Mouse (Mus musculus): ENCODE results near the gene Stat3. TPM values are rescaled to one million over a fixed set of nuclear protein-coding genes. Genes with fewer than 3 reads are reported as not detected.

Gene Stat3
- polyA plus RNA-seq, 1 experiment, result 65.1 TPM

DNA sequence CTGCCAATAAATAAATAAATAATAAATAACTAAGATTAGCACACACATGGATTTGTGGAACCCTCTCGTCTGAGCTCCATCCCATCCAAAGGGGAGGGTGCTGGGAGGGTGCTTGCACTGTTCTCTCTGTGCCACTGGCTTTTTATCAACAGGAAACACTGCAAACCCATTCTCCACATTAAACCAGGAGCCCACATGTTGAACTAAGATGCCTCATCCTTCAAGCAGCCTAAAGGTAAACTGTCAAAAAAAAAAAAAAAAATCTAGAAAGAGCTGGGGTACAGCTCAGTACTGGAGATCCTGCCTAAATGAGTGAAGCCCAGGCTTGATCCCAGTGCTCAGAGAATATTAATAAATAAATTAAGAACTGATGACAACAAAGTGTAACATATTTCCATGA lies 33.4 kb downstream of the Stat3 start:
- Histone ChIP-seq H3K27me3 (ENCODE audit: control insufficient read depth, insufficient read depth, low read length) (no peaks in the 10 kb centered on the region), H3K36me3 (ENCODE audit: control insufficient read depth, insufficient read depth, low read length) (peaks cover 56% of the 10 kb centered on the region), H3K4me1 (ENCODE audit: control insufficient read depth, insufficient read depth, insufficient read length) (no peaks in the 10 kb centered on the region), H3K27ac (ENCODE audit: insufficient read depth, low read length) (no peak overlapping the region), H3K4me3 (ENCODE audit: extremely low read depth, insufficient read depth, insufficient read length) (no peak overlapping the region)
- TF ChIP-seq POLR2A (IDR thresholded peaks at IDR 0.05; ENCODE audit: low read depth, low read length), result no peak
- TF ChIP-seq CTCF (IDR thresholded peaks at IDR 0.05; ENCODE audit: extremely low read depth, insufficient read depth, insufficient read length, insufficient replicate concordance), result no peak
- 76% methylated on average over 1 of the region's 1 CpGs for WGBS
- no peak for DNase-seq (ENCODE audit: low read depth in 1 of 2, low spot score in 2 of 2)

DNA sequence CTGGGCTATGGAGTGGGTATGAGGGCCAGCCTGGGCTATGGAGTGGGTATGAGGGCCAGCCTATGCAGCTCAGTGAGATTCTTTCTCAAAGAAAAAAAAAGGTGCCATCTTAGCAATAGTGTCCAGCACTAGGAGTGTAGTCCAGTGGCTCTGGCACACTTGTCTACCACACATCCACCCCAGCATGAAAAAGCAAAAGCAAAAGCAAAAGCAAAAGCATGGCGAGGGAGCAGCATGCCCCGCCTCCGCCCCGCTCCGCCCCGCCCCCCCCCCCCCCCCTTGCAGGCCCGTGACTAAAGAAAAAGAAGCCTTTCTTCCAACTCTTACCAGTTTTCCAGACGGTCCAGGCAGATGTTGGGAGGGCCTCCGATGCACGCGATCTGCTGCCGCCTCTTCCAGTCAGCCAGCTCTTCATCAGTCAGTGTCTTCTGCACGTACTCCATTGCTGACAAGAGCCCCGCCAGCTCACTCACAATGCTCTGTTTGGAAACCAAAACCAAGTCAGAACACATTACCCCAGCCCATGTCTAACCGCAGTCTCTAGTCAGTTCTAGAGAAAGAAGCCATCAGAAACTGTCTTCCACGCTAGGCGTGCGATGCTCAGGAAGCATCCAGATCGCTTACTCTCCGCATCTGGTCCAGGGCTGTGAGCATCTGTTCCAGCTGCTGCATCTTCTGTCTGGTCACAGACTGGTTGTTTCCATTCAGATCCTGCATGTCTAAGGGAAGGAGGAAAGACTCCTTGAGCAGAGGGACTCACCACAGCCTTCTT lies 34.6 kb downstream of the Stat3 start:
- no peak for DNase-seq (ENCODE audit: low read depth in 1 of 2, low spot score in 2 of 2)
- TF ChIP-seq POLR2A (IDR thresholded peaks at IDR 0.05; ENCODE audit: low read depth, low read length), result no peak
- no peak for TF ChIP-seq CTCF (IDR thresholded peaks at IDR 0.05; ENCODE audit: extremely low read depth, insufficient read depth, insufficient read length, insufficient replicate concordance)
- 84% methylated on average over 20 of the region's 20 CpGs for WGBS
- Histone ChIP-seq H3K36me3 (ENCODE audit: control insufficient read depth, insufficient read depth, low read length) (peaks cover 57% of the 10 kb centered on the region), H3K27me3 (ENCODE audit: control insufficient read depth, insufficient read depth, low read length) (no peaks in the 10 kb centered on the region), H3K4me1 (ENCODE audit: control insufficient read depth, insufficient read depth, insufficient read length) (no peaks in the 10 kb centered on the region), H3K27ac (ENCODE audit: insufficient read depth, low read length) (0 out of 2 replicates have a peak overlapping the region, but pooled peaks have one; percentile 3), H3K4me3 (ENCODE audit: extremely low read depth, insufficient read depth, insufficient read length) (no peak overlapping the region)

- WGBS, result 83% methylated on average over 16 of the region's 16 CpGs
- Histone ChIP-seq H3K27me3 (ENCODE audit: control insufficient read depth, insufficient read depth, low read length) (no peaks in the 10 kb centered on the region), H3K36me3 (ENCODE audit: control insufficient read depth, insufficient read depth, low read length) (peaks cover 45% of the 10 kb centered on the region)
These were observed 40.7 kb downstream of the Stat3 start for GRCm38 (mm10) chr11:100898441-100899199.

GRCm38 (mm10) chr11:100897294-100898231 lies 41.8 kb downstream of the Stat3 start:
- WGBS, result 58% methylated on average over 7 of the region's 7 CpGs
- Histone ChIP-seq H3K27me3 (ENCODE audit: control insufficient read depth, insufficient read depth, low read length) (no peaks in the 10 kb centered on the region), H3K4me3 (ENCODE audit: extremely low read depth, insufficient read depth, insufficient read length) (no peak overlapping the region), H3K27ac (ENCODE audit: insufficient read depth, low read length) (no peak overlapping the region), H3K36me3 (ENCODE audit: control insufficient read depth, insufficient read depth, low read length) (peaks cover 46% of the 10 kb centered on the region), H3K4me1 (ENCODE audit: control insufficient read depth, insufficient read depth, insufficient read length) (no peaks in the 10 kb centered on the region)
- DNase-seq (ENCODE audit: low read depth in 1 of 2, low spot score in 2 of 2), result no peak
- TF ChIP-seq CTCF (IDR thresholded peaks at IDR 0.05; ENCODE audit: extremely low read depth, insufficient read depth, insufficient read length, insufficient replicate concordance), result no peak
- TF ChIP-seq POLR2A (IDR thresholded peaks at IDR 0.05; ENCODE audit: low read depth, low read length), result no peak

More at GRCm38 (mm10) chr11:100898441-100899199, 40.7 kb downstream of the Stat3 start:
- no peak for TF ChIP-seq POLR2A (IDR thresholded peaks at IDR 0.05; ENCODE audit: low read depth, low read length)
- no peak for TF ChIP-seq CTCF (IDR thresholded peaks at IDR 0.05; ENCODE audit: extremely low read depth, insufficient read depth, insufficient read length, insufficient replicate concordance)
- no peak for DNase-seq (ENCODE audit: low read depth in 1 of 2, low spot score in 2 of 2)
- Histone ChIP-seq H3K27ac (ENCODE audit: insufficient read depth, low read length) (no peak overlapping the region), H3K4me3 (ENCODE audit: extremely low read depth, insufficient read depth, insufficient read length) (no peak overlapping the region), H3K4me1 (ENCODE audit: control insufficient read depth, insufficient read depth, insufficient read length) (no peaks in the 10 kb centered on the region)

GRCm38 (mm10) chr11:100896078-100896477 lies 43.3 kb downstream of the Stat3 start:
- peaks cover 44% of the 10 kb centered on the region for H3K36me3 ChIP-seq (ENCODE audit: control insufficient read depth, insufficient read depth, low read length)
- 88% methylated on average over 10 of the region's 10 CpGs for WGBS

GRCm38 (mm10) chr11:100894146-100894918 lies 45.0 kb downstream of the Stat3 start:
- 89% methylated on average over 9 of the region's 9 CpGs for WGBS

More at GRCm38 (mm10) chr11:100896078-100896477, 43.3 kb downstream of the Stat3 start:
- Histone ChIP-seq H3K4me3 (ENCODE audit: extremely low read depth, insufficient read depth, insufficient read length) (no peak overlapping the region), H3K27ac (ENCODE audit: insufficient read depth, low read length) (no peak overlapping the region), H3K27me3 (ENCODE audit: control insufficient read depth, insufficient read depth, low read length) (no peaks in the 10 kb centered on the region), H3K4me1 (ENCODE audit: control insufficient read depth, insufficient read depth, insufficient read length) (no peaks in the 10 kb centered on the region)
- no peak for DNase-seq (ENCODE audit: low read depth in 1 of 2, low spot score in 2 of 2)
- no peak for TF ChIP-seq POLR2A (IDR thresholded peaks at IDR 0.05; ENCODE audit: low read depth, low read length)
- TF ChIP-seq CTCF (IDR thresholded peaks at IDR 0.05; ENCODE audit: extremely low read depth, insufficient read depth, insufficient read length, insufficient replicate concordance), result no peak

More at GRCm38 (mm10) chr11:100894146-100894918, 45.0 kb downstream of the Stat3 start:
- H3K4me1 ChIP-seq (ENCODE audit: control insufficient read depth, insufficient read depth, insufficient read length), result no peaks in the 10 kb centered on the region
- H3K27me3 ChIP-seq (ENCODE audit: control insufficient read depth, insufficient read depth, low read length), result no peaks in the 10 kb centered on the region
- no peak for DNase-seq (ENCODE audit: low read depth in 1 of 2, low spot score in 2 of 2)
- no peak overlapping the region for H3K27ac ChIP-seq (ENCODE audit: insufficient read depth, low read length)
- peaks cover 45% of the 10 kb centered on the region for H3K36me3 ChIP-seq (ENCODE audit: control insufficient read depth, insufficient read depth, low read length)
- H3K4me3 ChIP-seq (ENCODE audit: extremely low read depth, insufficient read depth, insufficient read length), result no peak overlapping the region
- no peak for TF ChIP-seq POLR2A (IDR thresholded peaks at IDR 0.05; ENCODE audit: low read depth, low read length)
- TF ChIP-seq CTCF (IDR thresholded peaks at IDR 0.05; ENCODE audit: extremely low read depth, insufficient read depth, insufficient read length, insufficient replicate concordance), result no peak
